Mouse (Mus musculus) midbrain, embryonic 14.5 days (tissue): ENCODE data around the gene Ston1. TPM values are rescaled to one million over a fixed set of nuclear protein-coding genes. Genes with fewer than 3 reads are reported as not detected.

Source experiments
- ATAC-seq: fragments of 200-750 bp; cut with Nextera tagmentation; 2 replicates; pipeline ENCODE4 v1.8.0; 2017; ENCODE audit warnings: moderate number of reproducible peaks, moderate library complexity; ENCODE audit not compliant: low FRiP score, low TSS enrichment
- DNase-seq: peaks from one replicate; pipeline ENCODE4 v3.0.0-alpha.2; 2015
- H3K27ac ChIP-seq: fragments of 300-500 bp; sonication (generic); replicated peaks from 2 replicates; pipeline ENCODE4 v1.5.1; 2014; ENCODE audit warnings: mild to moderate bottlenecking, low read depth, low read length, moderate library complexity
- H3K27me3 ChIP-seq: fragments of 300-500 bp; sonication (generic); 2 replicates; pipeline ENCODE4 v1.6.1; 2014; ENCODE audit warnings: low read length, control low read depth, mixed read lengths; ENCODE audit not compliant: control insufficient read depth, insufficient read depth
- H3K36me3 ChIP-seq: fragments of 300-500 bp; sonication (generic); 2 replicates; pipeline ENCODE4 v1.6.1; 2014; ENCODE audit warnings: low read length, control low read depth; ENCODE audit not compliant: control insufficient read depth, insufficient read depth
- H3K4me1 ChIP-seq: fragments of 300-500 bp; sonication (generic); 2 replicates; pipeline ENCODE4 v1.6.1; 2014; ENCODE audit warnings: mild to moderate bottlenecking, antibody characterized with exemption, low read length, control low read depth; ENCODE audit not compliant: control insufficient read depth, insufficient read depth
- H3K4me2 ChIP-seq: fragments of 300-500 bp; sonication (generic); 2 replicates; pipeline ENCODE4 v1.6.1; 2014; ENCODE audit warnings: mild to moderate bottlenecking, low read length, moderate library complexity
- H3K4me3 ChIP-seq: fragments of 300-500 bp; sonication (generic); replicated peaks from 2 replicates; pipeline ENCODE4 v1.5.1; 2014; ENCODE audit warnings: low read depth, low read length
- H3K9ac ChIP-seq: fragments of 300-500 bp; sonication (generic); replicated peaks from 2 replicates; pipeline ENCODE4 v1.6.1; 2014; ENCODE audit warnings: mild to moderate bottlenecking, low read length, moderate library complexity
- H3K9me3 ChIP-seq: fragments of 300-500 bp; sonication (generic); 2 replicates; pipeline ENCODE4 v1.6.1; 2016; ENCODE audit warnings: low read length, control low read depth, mixed read lengths; ENCODE audit not compliant: control insufficient read depth
- WGBS: fragments of 180-500 bp; shearing (Covaris S2); extraction: QIAGEN DNeasy Blood & Tissue Kit; methylation state at CpG from one replicate; pipeline ENCODE4 v1.1.7; 2014; 5-methylcytosine and 5-hydroxymethylcytosine counted together
- polyA plus RNA-seq: library from polyadenylated mRNA; unstranded; fragments of >200 nt; fragmentation: Nextera tagmentation; extraction: Ambion mirVana; gene quantifications from 2 replicates; pipeline ENCODE4 v1.2.1, GENCODE M21; 2014

Gene Ston1
- polyA plus RNA-seq, 1 experiment from 2014 or later = 1.3 TPM

DNA sequence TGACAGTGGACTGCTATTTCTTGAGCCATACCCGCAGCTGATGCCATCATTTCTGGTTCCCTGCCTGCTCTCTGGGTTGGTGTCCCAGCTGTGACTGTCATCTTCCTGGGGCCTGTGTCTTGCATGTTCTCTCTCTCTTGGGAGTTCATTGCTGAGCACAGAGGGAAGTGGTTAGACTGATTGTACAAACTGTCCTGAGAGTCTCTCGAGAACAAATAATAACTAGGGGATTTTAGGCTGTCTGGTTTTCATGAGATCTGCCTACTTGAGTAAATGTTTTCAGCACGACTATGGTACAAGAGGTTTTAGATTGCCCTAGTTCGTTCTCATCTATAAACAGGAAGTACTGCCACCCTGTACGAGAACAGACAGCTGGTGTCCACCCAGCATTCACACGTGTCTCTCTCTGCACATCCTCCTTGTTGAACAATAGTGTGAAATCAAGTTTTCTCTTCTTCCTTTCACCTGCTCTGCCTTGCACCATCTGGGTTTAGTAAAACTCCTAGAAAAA is 15.9 kb upstream of the Ston1 start:
- Histone ChIP-seq H3K36me3 (peaks cover 93% of the 10 kb centered on the region), H3K9me3 (no peaks in the 10 kb centered on the region), H3K4me2 (no peak overlapping the region), H3K4me3 (no peak overlapping the region), H3K9ac (no peak overlapping the region), H3K4me1 (no peaks in the 10 kb centered on the region), H3K27me3 (no peaks in the 10 kb centered on the region), H3K27ac (no peak overlapping the region)
- DNase-seq = no peak
- no peak for ATAC-seq
- 82% methylated on average over 6 of the region's 6 CpGs for WGBS

GRCm38 (mm10) chr17:88582999-88583398 is 14.5 kb upstream of the Ston1 start:
- H3K9ac ChIP-seq = no peak overlapping the region
- H3K36me3 ChIP-seq = peaks cover 91% of the 10 kb centered on the region
- no peaks in the 10 kb centered on the region for H3K9me3 ChIP-seq
- WGBS = 91% methylated on average over 11 of the region's 11 CpGs
- no peaks in the 10 kb centered on the region for H3K27me3 ChIP-seq
- no peak for DNase-seq
- no peak overlapping the region for H3K4me2 ChIP-seq
- no peak overlapping the region for H3K27ac ChIP-seq
- H3K4me1 ChIP-seq = no peaks in the 10 kb centered on the region
- ATAC-seq = no peak
- H3K4me3 ChIP-seq = no peak overlapping the region

- H3K9me3 ChIP-seq = no peaks in the 10 kb centered on the region
- WGBS = 93% methylated on average over 8 of the region's 8 CpGs
- ATAC-seq (no peak), DNase-seq (no peak)
- no peak overlapping the region for H3K4me3 ChIP-seq
- no peak overlapping the region for H3K9ac ChIP-seq
- H3K36me3 ChIP-seq = peaks cover 91% of the 10 kb centered on the region
- H3K27me3 ChIP-seq = no peaks in the 10 kb centered on the region
- H3K27ac ChIP-seq = no peak overlapping the region
- H3K4me2 ChIP-seq = no peak overlapping the region
- H3K4me1 ChIP-seq = no peaks in the 10 kb centered on the region
These were observed 14.1 kb upstream of the Ston1 start for GRCm38 (mm10) chr17:88583411-88583810.

DNA sequence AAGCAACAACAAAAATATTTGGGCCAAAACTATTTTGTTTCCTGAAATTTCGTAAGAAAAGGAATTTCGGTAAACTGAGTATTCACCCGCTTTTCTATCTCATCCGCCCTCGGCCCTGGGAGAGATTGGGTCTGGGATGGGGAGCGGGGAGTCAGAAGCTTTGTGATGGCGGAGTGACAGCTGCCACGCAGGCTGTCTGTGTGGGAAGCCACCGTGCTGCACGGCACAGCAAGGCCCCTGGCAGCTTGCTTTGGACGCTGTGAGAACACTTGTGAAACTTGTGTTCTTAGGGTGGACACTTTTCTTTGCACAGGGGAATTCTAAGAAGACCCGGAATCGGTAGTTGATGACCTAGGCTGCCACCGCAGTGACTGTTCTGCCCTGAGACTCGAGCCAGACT is 10.1 kb upstream of the Ston1 start:
- ATAC-seq (no peak), DNase-seq (no peak)
- Histone ChIP-seq H3K9me3 (no peaks in the 10 kb centered on the region), H3K4me2 (no peak overlapping the region), H3K4me3 (no peak overlapping the region), H3K27ac (no peak overlapping the region), H3K27me3 (no peaks in the 10 kb centered on the region), H3K36me3 (peaks cover 67% of the 10 kb centered on the region), H3K9ac (no peak overlapping the region), H3K4me1 (no peaks in the 10 kb centered on the region)
- WGBS = 82% methylated on average over 15 of the region's 15 CpGs

GRCm38 (mm10) chr17:88588228-88588627 is 9.3 kb upstream of the Ston1 start:
- WGBS = 94% methylated on average over 8 of the region's 8 CpGs
- no peaks in the 10 kb centered on the region for H3K9me3 ChIP-seq
- no peak overlapping the region for H3K4me3 ChIP-seq
- DNase-seq = no peak
- peaks cover 59% of the 10 kb centered on the region for H3K36me3 ChIP-seq
- no peak overlapping the region for H3K27ac ChIP-seq
- no peak for ATAC-seq
- no peaks in the 10 kb centered on the region for H3K4me1 ChIP-seq
- no peak overlapping the region for H3K9ac ChIP-seq
- no peak overlapping the region for H3K4me2 ChIP-seq
- no peaks in the 10 kb centered on the region for H3K27me3 ChIP-seq

DNA sequence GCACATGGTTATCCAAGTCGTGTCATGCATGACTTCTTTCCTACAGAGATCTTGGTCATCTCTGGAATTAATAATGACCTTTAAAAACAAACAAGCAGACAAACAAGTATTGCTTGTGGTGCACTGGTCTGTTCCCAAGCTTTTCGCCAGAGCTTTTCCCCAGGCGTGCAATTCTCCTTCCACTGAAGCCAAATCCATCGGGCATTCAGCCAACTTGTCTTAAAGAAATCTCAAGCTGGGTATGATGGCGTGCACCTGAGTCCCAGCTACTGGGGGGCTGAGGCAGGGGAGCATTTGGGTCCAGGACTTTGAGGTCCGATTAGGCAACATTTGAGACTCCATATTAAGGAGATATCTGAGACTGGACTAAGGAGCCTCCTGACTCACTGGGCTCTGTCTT is 7.2 kb upstream of the Ston1 start:
- DNase-seq (peak; percentile 23), ATAC-seq (no peak)
- Histone ChIP-seq H3K27me3 (no peaks in the 10 kb centered on the region), H3K4me2 (no peak overlapping the region), H3K9me3 (no peaks in the 10 kb centered on the region), H3K27ac (no peak overlapping the region), H3K36me3 (peaks cover 41% of the 10 kb centered on the region), H3K4me3 (no peak overlapping the region), H3K4me1 (no peaks in the 10 kb centered on the region), H3K9ac (no peak overlapping the region)
- 85% methylated on average over 6 of the region's 6 CpGs for WGBS

- 91% methylated on average over 4 of the region's 4 CpGs for WGBS
- no peak overlapping the region for H3K9ac ChIP-seq
- H3K9me3 ChIP-seq = no peaks in the 10 kb centered on the region
- no peak overlapping the region for H3K4me2 ChIP-seq
- H3K36me3 ChIP-seq = no peaks in the 10 kb centered on the region
- no peaks in the 10 kb centered on the region for H3K27me3 ChIP-seq
- ATAC-seq = no peak
- H3K4me1 ChIP-seq = peaks cover 4% of the 10 kb centered on the region
- no peak overlapping the region for H3K4me3 ChIP-seq
- no peak overlapping the region for H3K27ac ChIP-seq
- no peak for DNase-seq
These were observed 2.4 kb upstream of the Ston1 start for GRCm38 (mm10) chr17:88595071-88595470.

DNA sequence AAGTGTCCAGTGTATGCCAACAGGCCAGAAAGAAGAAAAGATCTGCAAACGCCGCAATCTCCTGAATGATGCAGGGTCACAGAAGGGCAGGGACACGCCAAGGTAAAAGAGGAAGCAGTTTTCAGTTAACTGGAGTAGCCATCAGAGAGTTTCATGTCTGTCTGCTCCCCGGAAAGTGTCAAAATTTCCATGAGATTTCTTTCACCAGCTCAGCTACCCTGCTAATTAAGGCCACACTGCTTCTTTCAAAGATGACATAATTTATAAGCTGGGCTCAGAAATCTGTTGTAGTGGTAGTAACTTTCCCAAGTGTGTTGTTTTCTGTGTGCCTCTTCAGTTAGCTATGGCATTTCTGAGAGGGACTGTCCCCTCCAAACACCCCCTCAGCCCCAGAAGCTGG is 1.4 kb upstream of the Ston1 start:
- H3K27me3 ChIP-seq = no peaks in the 10 kb centered on the region
- no peak for DNase-seq
- WGBS = 89% methylated on average over 4 of the region's 4 CpGs
- H3K27ac ChIP-seq = no peak overlapping the region
- H3K4me3 ChIP-seq = no peak overlapping the region
- H3K4me2 ChIP-seq = no peak overlapping the region
- H3K36me3 ChIP-seq = no peaks in the 10 kb centered on the region
- no peaks in the 10 kb centered on the region for H3K9me3 ChIP-seq
- H3K4me1 ChIP-seq = peaks cover 4% of the 10 kb centered on the region
- ATAC-seq = no peak
- no peak overlapping the region for H3K9ac ChIP-seq

DNA sequence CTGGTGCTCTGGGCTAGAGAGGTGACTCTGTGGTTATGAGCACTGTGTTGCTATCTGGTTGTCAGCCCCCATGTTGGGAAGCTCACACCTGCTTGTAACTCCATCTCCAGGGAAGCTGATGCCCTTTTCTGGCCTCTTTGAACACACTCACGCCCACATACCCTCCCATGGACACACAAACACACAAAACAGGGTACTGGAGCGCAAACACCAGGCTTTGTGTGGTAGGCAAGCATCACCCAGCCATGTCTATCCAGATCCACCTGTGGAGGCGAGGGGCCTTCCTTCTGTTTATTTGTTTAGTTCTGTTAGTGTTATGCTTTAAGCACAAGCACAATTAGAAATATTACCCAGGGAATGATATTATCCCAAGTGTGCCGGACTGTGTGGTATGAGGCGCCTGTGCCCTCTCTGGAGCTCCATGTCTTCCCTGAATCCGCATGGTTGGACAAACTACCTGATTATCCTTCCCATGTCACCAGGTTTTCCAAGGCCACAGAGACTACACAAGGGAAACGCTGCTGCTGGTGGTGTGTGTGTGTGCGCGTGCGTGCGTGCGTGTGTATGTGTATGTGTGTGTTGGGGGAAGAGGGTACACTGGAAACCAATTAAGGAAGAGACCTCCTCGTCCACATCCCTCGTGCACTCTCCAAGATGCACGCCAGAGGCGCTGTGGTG is 801 bp upstream of the Ston1 start:
- Histone ChIP-seq H3K4me1 (peaks cover 4% of the 10 kb centered on the region), H3K9me3 (no peaks in the 10 kb centered on the region), H3K4me2 (peak overlapping the region; percentile 84), H3K27me3 (no peaks in the 10 kb centered on the region), H3K4me3 (peak overlapping the region; percentile 44), H3K9ac (peak overlapping the region; percentile 34; the same call in 1 of the 2 replicates), H3K36me3 (no peaks in the 10 kb centered on the region), H3K27ac (no peak overlapping the region)
- WGBS = 31% methylated on average over 16 of the region's 16 CpGs
- no peak for ATAC-seq
- peak; percentile 89 for DNase-seq
